ENCODE assay signal across 9 mouse cellular contexts in genomic region chr10:79555238-79555724, GRCm38 (mm10). TPM values are rescaled to one million over a fixed set of nuclear protein-coding genes. Genes with fewer than 3 reads are reported as not detected.
DNase-seq lines count a peak whose midpoint lies in the region; ATAC-seq and TF ChIP-seq lines count a peak whose summit lies in the region.
"Had no signal": no experiment of that assay in that cellular context is flagged by ENCODE, and none has a peak within 500 bp of the region (broad histone marks: within the 10 kb centered on the region; RNA-seq: fewer than 3 reads in every experiment).

No protein-coding gene starts in this region.

- CTCF ChIA-PET in Patski (lab: Charles Lee): no interaction called here

- H3K9ac ChIP-seq in heart, postnatal 0 days (replicated peaks; ENCODE audit: low read depth, low read length): peak overlapping the region; percentile 82
- peak overlapping the region; percentile 91 for H3K9ac ChIP-seq in hindbrain, embryonic 11.5 days (ENCODE audit: low read depth, low read length)
- H3K9ac ChIP-seq in midbrain, embryonic 12.5 days (replicated peaks): peak overlapping the region; percentile 92

- DNase-seq in heart, postnatal 0 days (ENCODE audit: low spot score): no peak
- no peak for DNase-seq in heart, postnatal 36 days
- DNase-seq in Patski (ENCODE audit: low read depth, low spot score): no peak
- DNase-seq in hindbrain, embryonic 11.5 days (ENCODE audit: low spot score): no peak
- DNase-seq in left cerebral cortex, adult 11 months (ENCODE audit: low spot score): no peak
- no peak for DNase-seq in left cerebral cortex, postnatal 14 days (ENCODE audit: low spot score in 2 of 2)
- DNase-seq in thymus, adult 18-20 months: no peak

- no peaks in the 10 kb centered on the region for H3K27me3 ChIP-seq in heart, postnatal 0 days (ENCODE audit: control insufficient read depth, insufficient read depth, low read length)
- no peaks in the 10 kb centered on the region for H3K27me3 ChIP-seq in Patski
- H3K27me3 ChIP-seq in hindbrain, embryonic 11.5 days (ENCODE audit: control insufficient read depth, insufficient read depth, low read length): no peaks in the 10 kb centered on the region
- H3K27me3 ChIP-seq in midbrain, embryonic 12.5 days: peaks cover 12% of the 10 kb centered on the region

- no peak; the same call in 1 of the 2 replicates for ATAC-seq in heart, postnatal 0 days (ENCODE audit: insufficient read depth, low read depth)
- peak; percentile 35 for ATAC-seq in Patski
- ATAC-seq in hindbrain, embryonic 11.5 days (ENCODE audit: low FRiP score): no peak; the same call in 1 of the 2 replicates
- ATAC-seq in midbrain, embryonic 12.5 days (ENCODE audit: low FRiP score, low read depth): peak; percentile 54; the same call in 1 of the 2 replicates

- H3K36me3 ChIP-seq in heart, postnatal 0 days (replicated peaks; ENCODE audit: control insufficient read depth, insufficient read depth, low read length): 0 out of 2 replicates have a peak, but pooled peaks cover 5% of the 10 kb centered on the region
- no peaks in the 10 kb centered on the region for H3K36me3 ChIP-seq in hindbrain, embryonic 11.5 days (ENCODE audit: control insufficient read depth, insufficient read depth, low read length)
- peaks cover 4% of the 10 kb centered on the region; the same call in 1 of the 2 replicates for H3K36me3 ChIP-seq in midbrain, embryonic 12.5 days

- TF ChIP-seq EP300 in heart, postnatal 0 days (IDR thresholded peaks at IDR 0.05; ENCODE audit: low read depth): no peak

- peak overlapping the region; percentile 98 for H3K4me2 ChIP-seq in heart, postnatal 0 days (ENCODE audit: low read depth, low read length)
- peak overlapping the region; percentile 87 for H3K4me2 ChIP-seq in hindbrain, embryonic 11.5 days (replicated peaks; ENCODE audit: low read depth, low read length)
- H3K4me2 ChIP-seq in midbrain, embryonic 12.5 days (replicated peaks): peak overlapping the region; percentile 85

- POLR2A ChIA-PET in Patski (lab: Charles Lee): no interaction called here

- H3K27ac ChIP-seq in heart, postnatal 0 days (ENCODE audit: low read depth): no peak overlapping the region
- H3K27ac ChIP-seq in hindbrain, embryonic 11.5 days (ENCODE audit: low read depth, low read length): no peak overlapping the region
- H3K27ac ChIP-seq in midbrain, embryonic 12.5 days (replicated peaks): no peak overlapping the region

- intact Hi-C loops in heart, postnatal 36 days (cut with DNase I): no loop called here
- intact Hi-C loops in left cerebral cortex, postnatal 14 days (cut with DNase I): no loop called here

- peaks cover 14% of the 10 kb centered on the region for H3K4me1 ChIP-seq in heart, postnatal 0 days (ENCODE audit: control insufficient read depth, insufficient read depth)
- H3K4me1 ChIP-seq in hindbrain, embryonic 11.5 days (replicated peaks; ENCODE audit: control insufficient read depth, insufficient read depth, low read length): peaks cover 6% of the 10 kb centered on the region
- peaks cover 31% of the 10 kb centered on the region for H3K4me1 ChIP-seq in midbrain, embryonic 12.5 days

- TF ChIP-seq CTCF in heart, postnatal 0 days (IDR thresholded peaks at IDR 0.05; ENCODE audit: low read depth): no peak
- TF ChIP-seq CTCF in Patski (IDR thresholded peaks at IDR 0.05): no peak

- in situ Hi-C loops in Patski (cut with MboI; ENCODE audit: low pct_unique_long_range_greater_than_20kb): no loop called here

- 24% methylated on average over 7 of the region's 7 CpGs for WGBS in heart, postnatal 0 days
- WGBS in hindbrain, embryonic 11.5 days: 29% methylated on average over 7 of the region's 7 CpGs
- 19% methylated on average over 7 of the region's 7 CpGs for WGBS in midbrain, embryonic 12.5 days

- no peaks in the 10 kb centered on the region for H3K9me3 ChIP-seq in heart, postnatal 0 days (replicated peaks; ENCODE audit: control insufficient read depth, low read length)
- no peaks in the 10 kb centered on the region for H3K9me3 ChIP-seq in hindbrain, embryonic 11.5 days (ENCODE audit: control insufficient read depth, low read length)
- H3K9me3 ChIP-seq in midbrain, embryonic 12.5 days: no peaks in the 10 kb centered on the region

- H3K4me3 ChIP-seq in heart, postnatal 0 days (ENCODE audit: low read depth, low read length): peak overlapping the region; percentile 94
- H3K4me3 ChIP-seq in hindbrain, embryonic 11.5 days (ENCODE audit: low read depth, low read length): peak overlapping the region; percentile 72
- H3K4me3 ChIP-seq in midbrain, embryonic 12.5 days: peak overlapping the region; percentile 82

RNA-seq across cellular contexts. Expression of gene Mier2, which starts 0.3 kb away (rescaled TPM):
- 32.7 and 47.8 TPM in 2 replicates for total RNA-seq in heart, postnatal 0 days (2014; rRNA removed; ENCODE audit: low replicate concordance)
- polyA plus RNA-seq in heart, postnatal 0 days (2015; fragmentation: Nextera tagmentation; extraction: Ambion mirVana): 11.8 and 12.0 TPM in 2 replicates
- total RNA-seq in heart, postnatal 36 days (2021): 10 to 100 TPM; 11.1 to 12.7 TPM
- 38.6 TPM for polyA plus RNA-seq in Patski (2021)
- 35.4 and 37.8 TPM in 2 replicates for polyA plus RNA-seq in hindbrain, embryonic 11.5 days (2014; fragmentation: Nextera tagmentation; extraction: Ambion mirVana)
- 59.8 and 62.5 TPM in 2 replicates for polyA plus RNA-seq in midbrain, embryonic 12.5 days (2016; fragmentation: Nextera tagmentation; extraction: Ambion mirVana)
- 10 to 100 TPM; 41.7 to 51.4 TPM for total RNA-seq in left cerebral cortex, postnatal 14 days (2021)

RNA-seq across cellular contexts. Expression of gene Plpp2, which starts 21.7 kb away (rescaled TPM):
- total RNA-seq in heart, postnatal 0 days (2014; rRNA removed; ENCODE audit: low replicate concordance): 7.4 and 11.7 TPM in 2 replicates
- 5.0 and 5.1 TPM in 2 replicates for polyA plus RNA-seq in heart, postnatal 0 days (2015; fragmentation: Nextera tagmentation; extraction: Ambion mirVana)
- 1 to 10 TPM; 2.2 to 2.7 TPM for total RNA-seq in heart, postnatal 36 days (2021)
- 48.1 TPM for polyA plus RNA-seq in Patski (2021)
- 12.4 and 16.1 TPM in 2 replicates for polyA plus RNA-seq in hindbrain, embryonic 11.5 days (2014; fragmentation: Nextera tagmentation; extraction: Ambion mirVana)
- 10.9 and 11.0 TPM in 2 replicates for polyA plus RNA-seq in midbrain, embryonic 12.5 days (2016; fragmentation: Nextera tagmentation; extraction: Ambion mirVana)
- total RNA-seq in left cerebral cortex, postnatal 14 days (2021): 1 to 10 TPM; 2.5 to 3.3 TPM

RNA-seq across cellular contexts. Expression of gene Theg, which starts 31.9 kb away (rescaled TPM):
- not detected in 2 replicates for total RNA-seq in heart, postnatal 0 days (2014; rRNA removed; ENCODE audit: low replicate concordance)
- not detected in 2 replicates for polyA plus RNA-seq in heart, postnatal 0 days (2015; fragmentation: Nextera tagmentation; extraction: Ambion mirVana)
- not detected for total RNA-seq in heart, postnatal 36 days (2021)
- polyA plus RNA-seq in Patski (2021): not detected
- not detected in 2 replicates for polyA plus RNA-seq in hindbrain, embryonic 11.5 days (2014; fragmentation: Nextera tagmentation; extraction: Ambion mirVana)
- polyA plus RNA-seq in midbrain, embryonic 12.5 days (2016; fragmentation: Nextera tagmentation; extraction: Ambion mirVana): not detected in 2 replicates
- total RNA-seq in left cerebral cortex, postnatal 14 days (2021): under 1 TPM in 1 of 2 experiments, not detected in 1; 0.55 TPM
- total RNA-seq: hematopoietic stem cell, adult 5-6 weeks had no signal

RNA-seq across cellular contexts. Expression of gene C2cd4c, which starts 58.5 kb away (rescaled TPM):
- total RNA-seq in heart, postnatal 0 days (2014; rRNA removed; ENCODE audit: low replicate concordance): not detected in 2 replicates
- polyA plus RNA-seq in heart, postnatal 0 days (2015; fragmentation: Nextera tagmentation; extraction: Ambion mirVana): not detected in 2 replicates
- total RNA-seq in heart, postnatal 36 days (2021): under 1 TPM in 1 of 2 experiments, not detected in 1; 0.08 TPM
- not detected for polyA plus RNA-seq in Patski (2021)
- 0.06 and 0.19 TPM in 2 replicates for polyA plus RNA-seq in hindbrain, embryonic 11.5 days (2014; fragmentation: Nextera tagmentation; extraction: Ambion mirVana)
- 0.04 and 0.08 TPM in 2 replicates for polyA plus RNA-seq in midbrain, embryonic 12.5 days (2016; fragmentation: Nextera tagmentation; extraction: Ambion mirVana)
- total RNA-seq in left cerebral cortex, postnatal 14 days (2021): 10 to 100 TPM; 14.2 to 15.1 TPM

Comparison
In these comparisons a context has a peak if more than half of its experiments do, and no peak if none do; other contexts are left out.
1. ATAC-seq: peak in Patski (single experiment) and midbrain, embryonic 12.5 days (single experiment); none in heart, postnatal 0 days (single experiment) and hindbrain, embryonic 11.5 days (single experiment).
2. Peak in every context shown above with its lines, with median percentiles within 50 percentile points of each other: H3K4me2 ChIP-seq, H3K4me3 ChIP-seq and H3K9ac ChIP-seq.